Mouse (Mus musculus): Measurements from ENCODE around the gene Zfp398. TPM values are rescaled to one million over a fixed set of nuclear protein-coding genes. Genes with fewer than 3 reads are reported as not detected.
A peak's percentile ranks its signal among the peaks of the same experiment; 100 is the strongest.

Zfp398 gene
- polyA plus RNA-seq (2015; fragmentation: Nextera tagmentation; extraction: Ambion mirVana), result 11.0 and 12.0 TPM in 2 replicates

DNA sequence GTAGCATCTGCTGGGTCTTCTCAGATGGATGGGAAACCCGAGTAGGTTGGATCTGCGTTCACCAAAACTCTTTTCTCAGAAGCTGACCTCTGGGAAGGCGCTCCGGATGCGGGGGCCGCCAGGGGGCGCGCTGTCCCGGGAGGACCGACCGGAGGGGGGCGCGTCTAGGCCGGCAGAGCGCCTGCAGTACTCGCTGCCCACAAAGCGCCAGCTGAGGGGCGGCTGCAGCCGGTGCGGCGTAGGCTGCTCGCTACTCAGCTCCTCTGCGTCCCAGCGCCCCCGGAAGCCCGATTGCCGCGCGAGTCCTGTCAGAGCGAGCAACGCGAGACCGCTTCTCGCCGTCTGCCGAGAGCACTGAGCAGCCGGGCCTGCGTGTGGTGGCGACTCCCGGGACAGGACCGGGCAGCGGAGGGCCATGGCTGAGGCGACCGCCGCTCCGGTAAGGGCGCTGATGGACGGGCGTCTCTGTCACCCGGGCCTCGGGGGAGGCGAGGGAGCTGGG lies at the start of gene Zfp398:
Gene Zfp398, plus strand, starts transcription at position 180 of the 502 bp plus-strand sequence.
- H3K27ac ChIP-seq, result peak within 1 kb of the TSS; percentile 95
- peaks cover 11% of the 10 kb centered on the region for H3K4me1 ChIP-seq
- H3K27me3 ChIP-seq, result no peaks in the 10 kb centered on the region
- ATAC-seq (ENCODE audit: insufficient number of reproducible peaks, low FRiP score, low TSS enrichment, low read depth), result peak; percentile 94
- H3K9me3 ChIP-seq, result no peaks in the 10 kb centered on the region
- peak within 1 kb of the TSS; percentile 73 for H3K4me2 ChIP-seq
- H3K36me3 ChIP-seq, result no peaks in the 10 kb centered on the region
- 0% methylated on average over 52 of the region's 52 CpGs for WGBS
- H3K4me3 ChIP-seq, result peak within 1 kb of the TSS; percentile 95
- peak within 1 kb of the TSS; percentile 98 for H3K9ac ChIP-seq

DNA sequence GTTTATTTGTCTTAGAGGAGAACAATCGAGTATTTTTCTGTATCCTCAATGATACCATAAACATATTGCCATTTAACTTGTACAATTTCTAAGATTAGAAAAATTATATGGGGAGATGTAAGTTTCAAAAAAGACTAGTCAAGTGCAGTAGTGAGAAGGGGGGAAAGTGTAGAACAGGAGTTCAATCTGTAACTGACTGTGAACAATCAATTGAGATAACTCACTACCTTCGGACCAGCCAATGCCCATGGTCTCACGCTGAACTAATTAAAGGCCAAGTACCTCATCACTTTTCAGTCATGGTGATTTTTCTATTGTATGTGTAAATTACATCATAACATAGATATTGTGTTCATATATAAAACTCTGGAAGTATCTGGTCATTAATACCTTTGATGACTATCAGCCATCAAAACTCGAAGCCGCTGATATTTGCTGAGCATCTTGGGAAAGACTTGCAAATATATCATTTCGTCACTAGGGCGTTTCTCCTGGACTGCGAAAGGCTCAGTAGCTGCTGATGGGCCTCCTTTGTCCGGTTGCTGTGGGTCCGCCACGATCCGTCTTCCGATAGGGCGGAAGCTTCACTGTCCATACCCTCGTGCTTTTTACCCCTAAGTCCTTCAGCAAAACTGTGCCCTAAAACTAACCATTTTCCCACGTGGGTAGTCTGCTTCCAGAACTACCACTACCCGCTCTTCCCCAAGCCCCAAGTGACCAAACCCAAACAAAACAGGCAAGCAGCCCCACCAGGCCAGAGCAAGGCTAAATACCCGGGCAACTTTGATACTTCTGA lies 47.3 kb upstream of the Zfp398 start:
- no peaks in the 10 kb centered on the region for H3K9me3 ChIP-seq
- ATAC-seq (ENCODE audit: insufficient number of reproducible peaks, low FRiP score, low TSS enrichment, low read depth), result peak; percentile 84
- peak overlapping the region; percentile 48 for H3K4me3 ChIP-seq
- no peaks in the 10 kb centered on the region for H3K27me3 ChIP-seq
- WGBS, result under 1% methylated on average over 18 of the region's 18 CpGs
- H3K9ac ChIP-seq, result peak overlapping the region; percentile 43
- peak overlapping the region; percentile 93 for H3K27ac ChIP-seq
- no peaks in the 10 kb centered on the region for H3K4me1 ChIP-seq
- no peaks in the 10 kb centered on the region for H3K36me3 ChIP-seq
- peak overlapping the region; percentile 53 for H3K4me2 ChIP-seq

DNA sequence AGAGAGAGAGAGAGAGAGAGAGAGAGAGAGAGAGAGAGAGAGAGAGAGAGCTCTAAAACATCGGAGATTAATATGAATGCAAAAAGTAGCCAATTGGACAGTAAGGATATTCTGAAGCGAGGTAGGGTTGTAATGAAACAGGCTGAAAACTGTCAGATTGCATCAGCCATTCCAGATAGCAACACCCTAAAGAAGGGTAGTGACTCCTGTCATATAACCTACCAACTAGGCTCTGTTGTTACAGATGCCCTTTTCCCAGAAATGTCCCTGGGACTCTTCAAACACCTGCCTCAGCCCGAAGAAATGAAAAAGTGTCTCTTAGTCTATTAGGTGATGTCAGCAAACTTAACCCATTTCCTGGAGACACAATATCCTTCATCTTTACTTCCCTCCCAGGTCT lies 46.6 kb upstream of the Zfp398 start:
- 25% methylated on average over 3 of the region's 3 CpGs for WGBS
- H3K9me3 ChIP-seq, result no peaks in the 10 kb centered on the region
- H3K36me3 ChIP-seq, result no peaks in the 10 kb centered on the region
- H3K9ac ChIP-seq, result peak overlapping the region; percentile 43; the same call in 1 of the 2 replicates
- H3K27me3 ChIP-seq, result no peaks in the 10 kb centered on the region
- no peaks in the 10 kb centered on the region for H3K4me1 ChIP-seq
- no peak for ATAC-seq (ENCODE audit: insufficient number of reproducible peaks, low FRiP score, low TSS enrichment, low read depth)
- peak overlapping the region; percentile 48 for H3K4me3 ChIP-seq
- peak overlapping the region; percentile 53 for H3K4me2 ChIP-seq
- H3K27ac ChIP-seq, result peak overlapping the region; percentile 93

DNA sequence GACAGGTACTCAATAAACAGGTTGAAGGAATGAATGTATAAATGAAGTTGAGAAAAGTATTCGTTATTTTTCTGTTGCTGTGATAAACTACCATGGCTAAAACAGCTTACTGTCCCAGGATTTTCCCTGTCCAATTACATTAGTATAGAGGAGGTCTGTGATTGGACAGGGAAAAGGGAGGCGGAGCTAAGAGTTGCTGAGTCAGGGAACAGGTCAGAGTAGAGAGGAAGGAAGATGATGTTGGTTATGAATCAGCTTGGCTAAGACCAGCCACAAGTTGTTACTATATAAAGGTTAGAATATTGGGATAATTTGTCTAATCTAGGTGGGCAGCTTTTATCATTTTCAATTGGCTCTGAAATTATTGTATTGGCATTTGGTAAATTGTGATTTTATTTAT lies 44.7 kb upstream of the Zfp398 start:
- 59% methylated on average over 2 of the region's 2 CpGs for WGBS
- Histone ChIP-seq H3K9ac (no peak overlapping the region), H3K27me3 (no peaks in the 10 kb centered on the region), H3K4me3 (no peak overlapping the region), H3K36me3 (peaks cover 15% of the 10 kb centered on the region), H3K9me3 (no peaks in the 10 kb centered on the region), H3K4me1 (no peaks in the 10 kb centered on the region), H3K27ac (no peak overlapping the region), H3K4me2 (no peak overlapping the region)
- ATAC-seq (ENCODE audit: insufficient number of reproducible peaks, low FRiP score, low TSS enrichment, low read depth), result no peak

DNA sequence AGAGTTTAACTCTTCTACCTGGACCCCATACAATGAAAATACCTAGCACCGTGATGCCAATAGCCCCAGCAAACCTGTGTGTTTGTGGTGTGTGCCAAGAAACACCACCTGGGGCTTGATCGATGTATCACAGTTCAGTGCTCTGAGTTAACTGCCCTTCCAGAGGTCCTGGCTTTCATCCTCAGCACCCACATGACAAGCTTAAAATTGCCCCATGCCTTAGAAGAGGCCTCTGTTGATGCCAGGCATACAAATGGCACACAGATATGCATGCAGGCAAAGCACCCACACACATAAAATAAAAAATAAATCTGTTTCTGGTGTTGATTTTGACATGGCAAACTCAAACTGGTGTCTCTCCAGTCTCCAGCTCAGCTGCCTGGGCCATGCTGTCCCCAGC lies 42.9 kb upstream of the Zfp398 start:
- no peak for ATAC-seq (ENCODE audit: insufficient number of reproducible peaks, low FRiP score, low TSS enrichment, low read depth)
- WGBS, result 93% methylated on average over 2 of the region's 2 CpGs
- H3K9me3 ChIP-seq, result no peaks in the 10 kb centered on the region
- no peak overlapping the region for H3K27ac ChIP-seq
- no peak overlapping the region for H3K4me3 ChIP-seq
- no peaks in the 10 kb centered on the region for H3K4me1 ChIP-seq
- H3K27me3 ChIP-seq, result no peaks in the 10 kb centered on the region
- no peak overlapping the region for H3K9ac ChIP-seq
- H3K4me2 ChIP-seq, result no peak overlapping the region
- peaks cover 30% of the 10 kb centered on the region for H3K36me3 ChIP-seq

DNA sequence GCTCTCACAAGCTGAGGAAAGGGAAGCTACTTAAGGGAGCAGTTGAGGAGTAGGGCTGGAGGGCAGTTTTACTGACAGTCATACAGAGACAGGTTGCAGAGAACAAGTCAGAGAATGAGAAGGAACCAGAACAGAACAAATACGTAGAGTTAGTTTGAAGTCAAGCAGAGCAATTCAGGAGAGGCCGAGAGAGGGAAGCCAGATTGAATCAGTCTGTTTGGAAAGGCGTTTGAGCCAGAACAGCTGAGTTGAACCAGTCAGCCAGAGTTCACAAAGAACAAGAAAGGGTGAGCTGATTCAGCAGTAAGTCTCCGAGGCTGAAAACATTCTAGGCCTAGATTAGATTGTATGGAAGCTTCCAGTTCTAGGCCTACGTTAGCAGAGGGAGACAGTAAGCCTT lies 42.2 kb upstream of the Zfp398 start:
- no peak overlapping the region for H3K4me3 ChIP-seq
- H3K9ac ChIP-seq, result no peak overlapping the region
- H3K9me3 ChIP-seq, result no peaks in the 10 kb centered on the region
- H3K27me3 ChIP-seq, result no peaks in the 10 kb centered on the region
- H3K36me3 ChIP-seq, result peaks cover 38% of the 10 kb centered on the region
- no peak for ATAC-seq (ENCODE audit: insufficient number of reproducible peaks, low FRiP score, low TSS enrichment, low read depth)
- WGBS, result 68% methylated on average over 5 of the region's 5 CpGs
- H3K27ac ChIP-seq, result no peak overlapping the region
- H3K4me2 ChIP-seq, result no peak overlapping the region
- H3K4me1 ChIP-seq, result no peaks in the 10 kb centered on the region

DNA sequence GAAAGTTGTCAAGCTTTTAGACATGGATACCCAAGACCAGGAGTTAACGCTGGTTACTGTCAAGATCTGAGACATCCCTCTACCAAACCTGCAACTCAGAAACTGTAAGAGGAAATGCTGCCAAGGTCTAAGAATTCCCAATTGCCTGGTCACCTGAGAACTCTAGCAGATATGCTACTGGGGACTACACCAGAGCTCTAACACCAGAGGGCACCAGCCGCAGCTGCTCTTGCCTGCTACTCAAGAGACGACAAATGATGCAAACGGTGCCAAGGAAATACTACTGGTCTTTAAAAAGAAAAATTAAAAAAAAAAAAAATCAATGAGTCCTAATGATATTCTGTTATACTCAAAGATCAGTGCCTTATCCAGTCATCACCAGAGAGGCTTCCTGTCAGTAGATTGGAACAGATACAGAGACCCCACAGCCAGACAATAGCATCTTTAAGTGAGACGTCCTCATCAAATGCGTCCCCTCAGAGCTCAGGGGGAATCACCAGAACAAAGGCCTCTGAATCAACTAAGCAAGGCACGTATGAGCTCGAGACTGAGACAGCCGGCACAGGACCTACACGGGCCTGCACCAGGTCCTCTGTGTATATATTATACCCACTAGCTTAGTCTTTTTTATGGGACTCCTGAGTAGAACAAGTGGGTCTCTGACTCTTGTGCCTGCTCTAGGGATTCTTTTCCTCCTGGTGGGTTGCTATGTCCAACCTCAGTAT lies 41.2 kb upstream of the Zfp398 start:
- Histone ChIP-seq H3K36me3 (peaks cover 48% of the 10 kb centered on the region), H3K27me3 (no peaks in the 10 kb centered on the region), H3K4me2 (no peak overlapping the region), H3K9ac (no peak overlapping the region), H3K4me3 (no peak overlapping the region), H3K9me3 (no peaks in the 10 kb centered on the region), H3K4me1 (no peaks in the 10 kb centered on the region), H3K27ac (no peak overlapping the region)
- ATAC-seq (ENCODE audit: insufficient number of reproducible peaks, low FRiP score, low TSS enrichment, low read depth), result no peak
- WGBS, result 69% methylated on average over 10 of the region's 10 CpGs

DNA sequence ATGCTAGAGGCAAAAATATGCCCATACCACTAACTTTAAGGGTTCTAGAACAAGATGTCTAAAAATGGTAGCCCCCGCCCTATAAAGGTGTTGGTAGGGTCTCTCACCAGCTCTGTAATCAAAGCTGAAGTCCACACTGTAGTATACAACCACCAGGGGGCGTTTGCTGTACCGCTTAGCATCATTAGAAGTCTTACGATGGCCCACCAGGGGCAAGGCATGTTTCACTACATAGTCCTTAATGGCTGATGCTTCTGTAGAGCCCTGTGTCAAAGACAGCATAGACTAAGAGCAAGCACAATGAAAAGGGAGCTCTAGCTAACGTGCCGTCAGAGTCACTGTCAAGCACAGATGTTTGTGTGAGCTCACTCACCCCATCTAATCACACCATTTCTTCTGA lies 36.4 kb upstream of the Zfp398 start:
- Histone ChIP-seq H3K4me1 (no peaks in the 10 kb centered on the region), H3K27me3 (no peaks in the 10 kb centered on the region), H3K9ac (no peak overlapping the region), H3K4me3 (no peak overlapping the region), H3K36me3 (peaks cover 95% of the 10 kb centered on the region), H3K27ac (no peak overlapping the region), H3K9me3 (no peaks in the 10 kb centered on the region), H3K4me2 (no peak overlapping the region)
- WGBS, result 48% methylated on average over 6 of the region's 6 CpGs
- no peak for ATAC-seq (ENCODE audit: insufficient number of reproducible peaks, low FRiP score, low TSS enrichment, low read depth)

DNA sequence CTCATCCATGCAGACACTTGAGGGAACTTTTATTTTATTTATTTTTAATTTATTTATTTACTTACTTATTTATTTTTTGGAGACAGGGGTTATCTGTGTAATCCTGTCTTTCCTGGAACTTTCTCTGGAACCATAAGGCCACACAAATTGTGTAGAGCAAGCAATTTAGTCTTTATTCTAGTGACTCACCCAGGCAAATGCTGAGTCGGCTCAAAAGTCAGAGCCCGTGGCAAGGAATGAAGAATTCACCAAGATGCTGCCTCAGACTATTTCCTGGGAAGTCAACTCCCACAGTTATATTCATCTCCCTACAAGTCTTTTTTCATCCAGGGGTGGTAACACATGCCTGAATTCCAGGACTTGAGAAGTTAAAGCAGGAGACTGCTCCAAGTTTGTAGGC lies 29.9 kb upstream of the Zfp398 start:
- peaks cover 65% of the 10 kb centered on the region for H3K36me3 ChIP-seq
- WGBS, result 82% methylated on average over 2 of the region's 2 CpGs

DNA sequence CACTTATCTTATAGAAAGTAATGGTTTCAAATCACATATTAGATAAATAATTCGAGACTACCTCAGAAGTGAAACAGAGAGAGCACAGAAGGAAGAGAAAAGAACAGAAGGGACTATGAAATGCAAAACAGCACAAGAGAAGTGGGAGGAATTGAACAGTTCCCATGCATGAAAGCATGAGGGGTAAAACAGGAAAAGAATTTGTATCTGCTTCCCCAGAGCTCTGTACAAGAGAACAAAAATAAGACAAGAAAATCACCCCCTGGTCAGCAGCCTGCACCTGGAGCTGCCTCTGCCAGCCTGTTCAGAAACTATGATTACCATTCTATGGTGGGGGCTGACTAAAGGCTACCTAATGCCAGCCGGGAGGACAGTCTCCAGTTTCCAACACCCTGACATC lies 28.0 kb upstream of the Zfp398 start:
- WGBS, result 87% methylated on average over 2 of the region's 2 CpGs
- Histone ChIP-seq H3K9me3 (no peaks in the 10 kb centered on the region), H3K4me1 (peaks cover 29% of the 10 kb centered on the region), H3K27ac (no peak overlapping the region), H3K4me3 (no peak overlapping the region), H3K36me3 (peaks cover 46% of the 10 kb centered on the region), H3K27me3 (no peaks in the 10 kb centered on the region), H3K9ac (no peak overlapping the region), H3K4me2 (no peak overlapping the region)
- ATAC-seq (ENCODE audit: insufficient number of reproducible peaks, low FRiP score, low TSS enrichment, low read depth), result no peak

More for the DNA sequence above, 29.9 kb upstream of the Zfp398 start:
- Histone ChIP-seq H3K4me1 (peaks cover 14% of the 10 kb centered on the region), H3K9ac (no peak overlapping the region), H3K27ac (no peak overlapping the region), H3K9me3 (no peaks in the 10 kb centered on the region), H3K27me3 (no peaks in the 10 kb centered on the region), H3K4me3 (no peak overlapping the region), H3K4me2 (no peak overlapping the region)
- no peak for ATAC-seq (ENCODE audit: insufficient number of reproducible peaks, low FRiP score, low TSS enrichment, low read depth)

DNA sequence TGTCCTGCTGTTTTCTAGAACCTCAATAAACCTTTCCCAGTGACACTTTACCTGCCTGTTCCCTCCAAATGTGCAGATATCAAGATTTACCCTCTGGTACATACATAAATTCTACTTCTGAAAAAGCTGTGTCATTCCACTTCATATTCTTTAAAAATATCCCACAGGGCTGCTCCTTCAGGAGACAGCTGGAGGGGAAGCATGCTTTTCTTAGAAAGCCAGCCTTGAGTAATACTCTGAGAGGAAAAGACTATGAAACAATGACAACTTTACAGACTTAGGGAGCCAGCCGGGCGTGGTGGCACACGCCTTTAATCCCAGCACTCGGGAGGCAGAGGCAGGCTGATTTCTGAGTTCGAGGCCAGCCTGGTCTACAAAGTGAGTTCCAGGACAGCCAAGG lies 26.9 kb upstream of the Zfp398 start:
- no peak overlapping the region for H3K9ac ChIP-seq
- H3K27ac ChIP-seq, result 0 out of 2 replicates have a peak overlapping the region, but pooled peaks have one; percentile 17
- H3K9me3 ChIP-seq, result no peaks in the 10 kb centered on the region
- H3K36me3 ChIP-seq, result peaks cover 35% of the 10 kb centered on the region
- ATAC-seq (ENCODE audit: insufficient number of reproducible peaks, low FRiP score, low TSS enrichment, low read depth), result no peak
- no peaks in the 10 kb centered on the region for H3K27me3 ChIP-seq
- 78% methylated on average over 5 of the region's 5 CpGs for WGBS
- H3K4me1 ChIP-seq, result peaks cover 29% of the 10 kb centered on the region
- no peak overlapping the region for H3K4me3 ChIP-seq
- H3K4me2 ChIP-seq, result no peak overlapping the region

DNA sequence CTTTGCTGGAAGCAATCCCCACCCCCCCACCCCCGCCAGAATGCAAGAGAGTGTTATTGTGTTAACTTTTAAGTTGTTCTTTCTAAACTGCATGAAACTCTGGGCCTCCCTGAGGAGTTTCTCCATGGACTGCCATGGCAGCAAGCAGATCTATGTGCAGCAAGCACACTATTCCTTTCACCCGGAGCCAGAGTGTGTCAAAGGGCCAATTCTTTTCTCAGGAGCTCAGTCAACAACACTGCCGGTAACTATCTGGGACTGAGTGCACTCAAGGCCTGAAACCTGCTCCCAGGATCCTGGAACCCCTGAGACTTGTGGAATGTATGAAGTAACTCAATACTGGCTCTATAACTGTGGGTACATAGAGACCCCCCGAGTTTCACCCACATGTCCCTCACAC lies 26.4 kb upstream of the Zfp398 start:
- H3K4me1 ChIP-seq, result peaks cover 29% of the 10 kb centered on the region
- peaks cover 30% of the 10 kb centered on the region for H3K36me3 ChIP-seq
- no peaks in the 10 kb centered on the region for H3K27me3 ChIP-seq
- H3K4me3 ChIP-seq, result no peak overlapping the region
- H3K9me3 ChIP-seq, result no peaks in the 10 kb centered on the region
- WGBS, result 76% methylated on average over 4 of the region's 4 CpGs
- no peak overlapping the region for H3K27ac ChIP-seq
- H3K9ac ChIP-seq, result no peak overlapping the region
- H3K4me2 ChIP-seq, result no peak overlapping the region
- ATAC-seq (ENCODE audit: insufficient number of reproducible peaks, low FRiP score, low TSS enrichment, low read depth), result no peak

All from limb, embryonic 15.5 days (tissue).